Mouse (Mus musculus) hindbrain, embryonic 12.5 days (tissue): ENCODE data around the gene Nr1h5. TPM values are rescaled to one million over a fixed set of nuclear protein-coding genes. Genes with fewer than 3 reads are reported as not detected.

Experiments
- ATAC-seq: fragments of 200-750 bp; cut with Nextera tagmentation; 2 replicates; pipeline ENCODE4 v1.8.0; 2017; ENCODE audit warnings: moderate TSS enrichment; ENCODE audit not compliant: low FRiP score
- H3K27ac ChIP-seq: fragments of 300-500 bp; sonication (generic); 2 replicates; pipeline ENCODE4 v1.5.1; 2016; ENCODE audit warnings: mild to moderate bottlenecking
- H3K27me3 ChIP-seq: fragments of 300-500 bp; sonication (generic); 2 replicates; pipeline ENCODE4 v1.6.1; 2016; ENCODE audit warnings: mild to moderate bottlenecking
- H3K36me3 ChIP-seq: fragments of 300-500 bp; sonication (generic); 2 replicates; pipeline ENCODE4 v1.6.1; 2016; ENCODE audit warnings: mild to moderate bottlenecking
- H3K4me1 ChIP-seq: fragments of 300-500 bp; sonication (generic); 2 replicates; pipeline ENCODE4 v1.6.1; 2016
- H3K4me2 ChIP-seq: fragments of 300-500 bp; sonication (generic); replicated peaks from 2 replicates; pipeline ENCODE4 v1.6.1; 2016; ENCODE audit warnings: mild to moderate bottlenecking
- H3K4me3 ChIP-seq: fragments of 300-500 bp; sonication (generic); 2 replicates; pipeline ENCODE4 v1.5.1; 2016; ENCODE audit warnings: mild to moderate bottlenecking
- H3K9ac ChIP-seq: fragments of 300-500 bp; sonication (generic); 2 replicates; pipeline ENCODE4 v1.6.1; 2016; ENCODE audit warnings: mild to moderate bottlenecking, moderate library complexity
- H3K9me3 ChIP-seq: fragments of 300-500 bp; sonication (generic); replicated peaks from 2 replicates; pipeline ENCODE4 v1.6.1; 2016; ENCODE audit warnings: mild to moderate bottlenecking
- WGBS: fragments of 180-500 bp; shearing (Covaris S2); methylation state at CpG from one replicate; pipeline ENCODE4 v1.1.7; 2016; 5-methylcytosine and 5-hydroxymethylcytosine counted together
- polyA plus RNA-seq: library from polyadenylated mRNA; unstranded; fragments of >200 nt; fragmentation: Nextera tagmentation; extraction: Ambion mirVana; gene quantifications from 2 replicates; pipeline ENCODE4 v1.2.1, GENCODE M21; 2016

Gene Nr1h5
- polyA plus RNA-seq, 1 experiment from 2014 or later = not detected

DNA sequence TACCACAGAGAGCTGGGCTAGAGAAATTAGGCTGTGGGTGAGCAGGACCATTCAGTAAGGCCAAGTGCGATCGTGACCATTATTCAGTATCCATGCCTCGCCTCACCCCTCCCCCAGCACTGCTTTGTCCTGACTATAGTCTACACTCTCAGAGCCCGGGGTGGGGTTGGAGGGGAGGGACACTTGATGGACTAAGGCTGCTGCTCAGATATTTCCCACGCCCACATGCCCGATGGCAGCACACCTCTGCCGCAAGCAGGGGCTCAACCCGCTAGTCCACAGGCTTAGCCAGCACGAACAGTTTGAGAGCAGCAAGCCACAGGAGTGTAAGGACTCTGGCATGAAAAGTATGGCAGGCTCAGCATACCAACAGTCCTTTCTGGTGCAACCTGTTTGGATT, 6.1 kb upstream of the Nr1h5 start:
- Histone ChIP-seq H3K4me2 (peak overlapping the region; percentile 21; the same call in 1 of the 2 replicates), H3K36me3 (no peaks in the 10 kb centered on the region), H3K4me3 (no peak overlapping the region), H3K27me3 (no peaks in the 10 kb centered on the region), H3K9me3 (no peaks in the 10 kb centered on the region), H3K9ac (no peak overlapping the region), H3K4me1 (peaks cover 5% of the 10 kb centered on the region; the same call in 1 of the 2 replicates), H3K27ac (no peak overlapping the region)
- 53% methylated on average over 9 of the region's 9 CpGs for WGBS
- peak; percentile 76 for ATAC-seq

DNA sequence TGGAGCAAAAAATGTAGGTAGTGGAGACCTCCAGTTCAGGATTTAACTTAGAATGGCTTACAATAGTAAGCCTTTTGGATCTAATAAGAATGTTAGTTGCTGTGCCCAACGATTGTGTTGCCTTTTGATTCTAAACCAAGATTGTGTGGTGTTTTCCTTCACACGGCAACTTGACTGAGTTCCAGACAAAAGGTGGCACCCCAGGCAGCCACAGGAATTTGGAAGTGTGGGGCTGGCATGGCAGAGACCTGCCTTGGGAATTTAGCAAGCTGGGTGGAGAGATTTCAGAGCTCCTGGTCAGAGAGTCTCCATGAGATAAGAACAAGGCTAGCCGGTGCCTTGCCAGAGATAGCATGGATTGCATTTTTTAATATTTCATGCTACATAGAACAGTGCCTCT, 8.3 kb downstream of the Nr1h5 start:
- Histone ChIP-seq H3K9me3 (no peaks in the 10 kb centered on the region), H3K9ac (no peak overlapping the region), H3K4me3 (no peak overlapping the region), H3K4me2 (no peak overlapping the region), H3K27me3 (no peaks in the 10 kb centered on the region), H3K27ac (no peak overlapping the region), H3K4me1 (no peaks in the 10 kb centered on the region), H3K36me3 (no peaks in the 10 kb centered on the region)
- ATAC-seq = no peak
- WGBS = 69% methylated on average over 3 of the region's 3 CpGs

DNA sequence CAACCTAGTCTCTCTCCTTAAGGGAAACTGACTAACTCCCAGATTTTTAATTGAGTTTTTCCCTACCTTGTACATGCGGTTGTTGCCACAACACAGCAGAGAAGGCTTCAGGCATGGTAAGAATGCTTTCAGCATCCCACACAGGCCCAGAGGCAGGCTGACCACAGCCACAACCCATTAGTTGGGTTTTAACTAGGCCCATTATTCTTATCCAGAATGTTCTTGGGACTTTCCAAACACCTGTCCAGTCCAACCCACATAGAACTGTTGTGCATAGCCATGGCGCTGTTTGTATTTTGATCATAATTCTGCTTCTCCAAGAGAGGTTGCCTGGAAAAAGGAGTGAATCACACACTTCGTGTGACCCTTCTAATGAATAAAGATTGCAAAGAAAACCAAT, 8.8 kb downstream of the Nr1h5 start:
- Histone ChIP-seq H3K4me2 (no peak overlapping the region), H3K4me3 (no peak overlapping the region), H3K27ac (no peak overlapping the region), H3K27me3 (no peaks in the 10 kb centered on the region), H3K4me1 (no peaks in the 10 kb centered on the region), H3K36me3 (no peaks in the 10 kb centered on the region), H3K9me3 (no peaks in the 10 kb centered on the region), H3K9ac (no peak overlapping the region)
- ATAC-seq = no peak
- WGBS = 86% methylated on average over 3 of the region's 3 CpGs

DNA sequence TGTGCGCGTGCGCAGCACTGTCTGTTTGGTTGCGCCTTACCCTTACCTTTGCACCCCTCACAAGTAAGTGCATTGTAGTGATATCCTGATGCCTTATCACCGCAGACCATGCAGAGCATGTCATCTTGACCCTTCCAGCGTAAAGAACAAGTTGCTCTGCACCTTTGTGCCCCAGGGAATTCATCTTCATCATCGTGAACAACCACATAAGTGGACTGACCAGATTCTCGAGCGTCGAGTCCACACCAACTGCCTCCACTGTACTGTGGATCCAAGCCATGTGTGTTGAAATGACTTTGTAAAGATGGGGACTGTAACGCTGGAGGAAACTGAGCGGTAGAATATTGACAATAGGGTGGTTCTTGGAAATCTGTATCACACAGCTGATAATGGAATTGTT, 9.5 kb downstream of the Nr1h5 start:
- WGBS = 94% methylated on average over 12 of the region's 12 CpGs
- Histone ChIP-seq H3K36me3 (no peaks in the 10 kb centered on the region), H3K4me2 (no peak overlapping the region), H3K4me3 (no peak overlapping the region), H3K27me3 (no peaks in the 10 kb centered on the region), H3K27ac (no peak overlapping the region), H3K4me1 (no peaks in the 10 kb centered on the region), H3K9me3 (no peaks in the 10 kb centered on the region), H3K9ac (no peak overlapping the region)
- ATAC-seq = no peak

DNA sequence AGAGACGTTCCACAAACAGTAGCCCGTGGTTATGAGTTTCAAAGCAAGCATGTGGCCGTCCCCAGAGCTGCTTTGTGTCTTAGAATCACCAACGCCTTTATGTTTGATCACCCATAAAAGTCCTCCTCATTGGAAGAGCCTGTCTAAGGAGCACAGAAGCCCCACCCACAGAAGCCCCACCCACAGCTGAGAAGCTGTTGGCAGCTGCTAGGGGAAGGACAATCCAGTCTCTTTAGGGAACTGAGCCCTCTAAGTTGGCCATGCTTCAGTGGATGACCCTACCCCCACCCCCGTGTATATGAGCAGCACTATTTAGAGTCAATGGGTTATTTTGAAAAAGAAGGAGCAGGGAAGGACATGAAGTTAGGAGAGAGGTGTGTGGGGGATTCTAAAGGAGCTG, 17.1 kb downstream of the Nr1h5 start:
- Histone ChIP-seq H3K36me3 (no peaks in the 10 kb centered on the region), H3K4me3 (no peak overlapping the region), H3K27ac (no peak overlapping the region), H3K4me1 (no peaks in the 10 kb centered on the region), H3K9ac (no peak overlapping the region), H3K4me2 (no peak overlapping the region), H3K27me3 (no peaks in the 10 kb centered on the region), H3K9me3 (no peaks in the 10 kb centered on the region)
- WGBS = 48% methylated on average over 5 of the region's 5 CpGs
- no peak for ATAC-seq

DNA sequence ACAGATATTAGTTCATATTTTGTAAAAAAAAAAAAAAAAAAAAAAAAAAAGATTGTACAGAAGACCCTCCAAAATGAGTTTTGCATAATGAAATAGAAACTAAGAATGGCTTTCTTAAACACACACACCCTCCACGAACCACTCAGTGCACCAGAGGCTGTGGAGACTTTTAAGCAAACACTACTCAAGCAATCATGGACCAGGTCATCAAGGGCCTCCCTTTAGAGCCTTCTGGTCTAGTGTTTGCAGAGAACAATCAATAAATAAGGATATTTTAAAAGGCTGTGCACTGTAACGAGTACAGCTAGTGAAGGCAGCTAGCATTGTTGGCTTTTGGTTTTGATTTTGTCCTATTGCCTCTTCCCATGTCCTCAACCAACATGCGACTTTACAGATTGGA, 17.6 kb downstream of the Nr1h5 start:
- Histone ChIP-seq H3K9me3 (no peaks in the 10 kb centered on the region), H3K36me3 (no peaks in the 10 kb centered on the region), H3K4me2 (no peak overlapping the region), H3K27ac (no peak overlapping the region), H3K4me1 (no peaks in the 10 kb centered on the region), H3K9ac (no peak overlapping the region), H3K4me3 (no peak overlapping the region), H3K27me3 (no peaks in the 10 kb centered on the region)
- 86% methylated on average over 3 of the region's 3 CpGs for WGBS
- ATAC-seq = no peak

DNA sequence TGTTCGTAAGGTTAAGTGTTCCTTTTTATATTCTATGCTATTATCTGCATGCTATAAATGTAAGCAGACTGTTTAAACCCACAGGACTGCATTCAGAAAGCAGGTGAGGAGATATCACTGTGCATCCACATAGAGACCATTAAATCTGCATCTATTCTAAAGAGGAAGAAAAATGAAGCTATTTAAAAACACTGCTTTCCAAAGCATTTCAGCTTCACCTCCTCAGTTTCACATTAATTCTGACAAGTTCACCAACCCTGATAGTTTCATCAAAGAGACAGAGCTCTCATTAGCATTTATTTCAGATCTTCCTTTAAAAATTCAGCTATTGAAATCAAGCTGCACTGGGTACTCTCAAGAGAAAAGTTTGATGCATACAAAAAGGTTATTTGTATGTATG, 25.8 kb downstream of the Nr1h5 start:
- Histone ChIP-seq H3K36me3 (no peaks in the 10 kb centered on the region), H3K27me3 (no peaks in the 10 kb centered on the region), H3K4me1 (no peaks in the 10 kb centered on the region), H3K9ac (no peak overlapping the region), H3K4me2 (no peak overlapping the region), H3K9me3 (peaks cover 10% of the 10 kb centered on the region; the same call in 1 of the 2 replicates), H3K4me3 (no peak overlapping the region), H3K27ac (no peak overlapping the region)
- no peak for ATAC-seq
- WGBS = 90% methylated on average over 1 of the region's 1 CpGs

DNA sequence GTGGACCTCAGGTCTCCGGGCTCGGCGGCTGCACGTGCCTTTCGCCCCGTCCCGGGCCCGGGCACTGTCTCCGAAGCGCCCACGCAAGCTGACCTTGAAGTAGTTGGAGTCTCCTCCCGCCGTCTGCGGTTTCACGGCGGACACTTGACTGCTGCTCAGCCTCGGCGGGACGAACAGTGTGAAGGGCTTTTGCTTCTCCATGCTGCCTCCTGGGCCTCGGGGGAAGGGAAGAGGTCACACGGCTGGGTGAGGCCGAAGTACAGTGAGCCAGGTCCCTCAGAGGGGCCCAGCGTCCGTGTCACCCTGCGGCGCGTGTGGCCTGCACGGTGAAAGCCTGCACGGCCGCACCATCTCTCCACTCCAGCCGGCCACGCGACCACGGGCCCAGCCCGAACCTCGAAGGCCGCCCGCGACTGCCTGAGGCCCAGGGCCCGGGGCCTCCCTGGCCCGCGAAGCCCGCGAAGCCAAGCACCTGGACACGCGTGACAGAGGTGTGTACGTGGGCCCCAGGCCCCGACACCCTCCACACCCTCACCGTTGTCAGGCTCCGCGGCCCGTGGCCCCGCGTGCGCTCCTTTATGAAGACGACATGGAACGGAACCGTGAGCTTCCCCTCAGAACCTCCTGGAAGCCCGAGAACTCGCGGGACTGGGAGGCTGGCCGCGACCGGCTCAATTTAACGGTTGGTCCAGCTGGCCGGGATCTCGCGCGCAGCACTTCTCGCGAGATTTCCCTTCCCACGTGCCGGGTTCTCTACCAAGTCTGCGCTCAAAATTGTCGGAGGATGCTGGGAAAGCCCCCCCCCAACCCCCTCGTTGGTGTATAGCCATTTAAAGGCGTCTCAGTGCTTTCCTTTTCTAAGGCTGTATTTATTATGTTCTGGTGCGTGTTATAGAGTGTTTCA, 28.2 kb downstream of the Nr1h5 start, which contains the start of gene Sycp1:
Gene Sycp1 (minus strand): TSS at position 650 of the 904 bp plus-strand sequence.
- Histone ChIP-seq H3K9ac (no peak within 1 kb of the TSS), H3K27me3 (no peaks in the 10 kb centered on the region), H3K4me3 (no peak within 1 kb of the TSS), H3K36me3 (no peaks in the 10 kb centered on the region), H3K4me2 (no peak within 1 kb of the TSS), H3K27ac (no peak within 1 kb of the TSS), H3K4me1 (no peaks in the 10 kb centered on the region), H3K9me3 (peaks cover 10% of the 10 kb centered on the region; the same call in 1 of the 2 replicates)
- 95% methylated on average over 78 of the region's 78 CpGs for WGBS
- no peak for ATAC-seq

DNA sequence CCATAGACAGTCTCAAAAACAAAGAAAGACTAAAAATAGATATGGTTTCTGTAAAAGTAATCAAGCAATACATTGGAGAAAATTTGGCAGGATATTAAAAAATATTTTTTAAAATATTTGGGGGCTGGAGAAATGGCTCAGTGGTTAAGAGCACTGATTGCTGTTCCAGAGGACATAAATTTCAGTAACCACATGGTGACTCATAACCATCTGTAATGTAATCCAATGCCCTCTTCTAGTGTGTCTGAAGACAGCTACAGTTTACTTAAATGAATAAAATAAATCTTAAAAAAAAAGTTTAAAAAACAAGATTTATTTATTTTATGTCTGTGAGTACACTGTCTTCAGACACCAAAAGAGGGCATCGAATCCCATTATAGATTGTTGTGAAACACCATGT, 64.8 kb downstream of the Nr1h5 start:
- H3K4me2 ChIP-seq = no peak overlapping the region
- WGBS = 95% methylated on average over 1 of the region's 1 CpGs
- H3K27ac ChIP-seq = no peak overlapping the region

More for the DNA sequence above, 64.8 kb downstream of the Nr1h5 start:
- ATAC-seq = no peak
- H3K4me3 ChIP-seq = no peak overlapping the region
- no peaks in the 10 kb centered on the region for H3K27me3 ChIP-seq
- H3K9ac ChIP-seq = no peak overlapping the region
- H3K36me3 ChIP-seq = no peaks in the 10 kb centered on the region
- no peaks in the 10 kb centered on the region for H3K4me1 ChIP-seq
- no peaks in the 10 kb centered on the region for H3K9me3 ChIP-seq

Other genes with a start within 250 kb of the Nr1h5 start
- 7.5 and 8.0 TPM in 2 replicates for gene Tspan2, start 229.6 kb downstream of the Nr1h5 start, polyA plus RNA-seq
- gene Tshb, start 181.4 kb downstream of the Nr1h5 start, polyA plus RNA-seq = 0.07 and 0.17 TPM in 2 replicates
- not detected in 2 replicates for gene Sycp1, start 28.0 kb downstream of the Nr1h5 start, polyA plus RNA-seq
- 71.7 and 89.3 TPM in 2 replicates for gene Sike1, start 31.6 kb upstream of the Nr1h5 start, polyA plus RNA-seq
- 499 and 526 TPM in 2 replicates for gene Csde1, start 56.3 kb upstream of the Nr1h5 start, polyA plus RNA-seq
- 124 and 127 TPM in 2 replicates for gene Nras, start 94.2 kb upstream of the Nr1h5 start, polyA plus RNA-seq
- gene Ampd1, start 109.9 kb upstream of the Nr1h5 start, polyA plus RNA-seq = 0.48 TPM in 1 of 2 replicates, not detected in the other
- gene Dennd2c, start 138.5 kb upstream of the Nr1h5 start, polyA plus RNA-seq = 3.6 and 4.3 TPM in 2 replicates
- gene Bcas2, start 207.5 kb upstream of the Nr1h5 start, polyA plus RNA-seq = 226 and 235 TPM in 2 replicates